Mouse (Mus musculus) c-Kit-negative CD71-positive TER-119-positive erythroid progenitor cells, embryonic 14.5 days (primary cell): ENCODE measurements around the gene Celf1.
A peak's percentile ranks its signal among the peaks of the same experiment; 100 is the strongest.
"Not testable (repeated sequence)": the region's sequence is repeated elsewhere in the genome, so short reads cannot be mapped to it uniquely, and the experiment has no call there.

ENCODE experiments used
- DNase-seq: peaks from one replicate; pipeline ENCODE4 v3.0.0-alpha.2; 2013; ENCODE audit warnings: low read depth, low spot score

Gene Celf1

GRCm38 (mm10) chr2:90940233-90941229 lies at the start of gene Celf1:
Gene Celf1, plus strand, starts transcription at chr2:90940382.
- peak; percentile 77 for DNase-seq

GRCm38 (mm10) chr2:90893673-90894298 lies 46.4 kb upstream of the Celf1 start:
- DNase-seq, result peak; percentile 66

- not testable (repeated sequence) for DNase-seq
These were observed 45.9 kb upstream of the Celf1 start for GRCm38 (mm10) chr2:90894299-90894677.

GRCm38 (mm10) chr2:90903398-90903797 lies 36.8 kb upstream of the Celf1 start:
- no peak for DNase-seq

GRCm38 (mm10) chr2:90904076-90904855 lies 35.9 kb upstream of the Celf1 start, which contains the start of the genes Kbtbd4 and Ndufs3:
Gene Kbtbd4, plus strand, starts transcription at chr2:90904740.
Gene Ndufs3, minus strand, starts transcription at chr2:90904827.
- peak; percentile 84 for DNase-seq

- no peak for DNase-seq
These were observed 35.3 kb upstream of the Celf1 start for GRCm38 (mm10) chr2:90904856-90905224.

GRCm38 (mm10) chr2:90906721-90907120 lies 33.5 kb upstream of the Celf1 start:
- DNase-seq, result no peak

- no peak for DNase-seq
These were observed 29.3 kb upstream of the Celf1 start for GRCm38 (mm10) chr2:90910861-90911260.

GRCm38 (mm10) chr2:90911668-90912067 lies 28.5 kb upstream of the Celf1 start:
- DNase-seq, result no peak

GRCm38 (mm10) chr2:90913671-90914070 lies 26.5 kb upstream of the Celf1 start:
- no peak for DNase-seq

GRCm38 (mm10) chr2:90915516-90915915 lies 24.7 kb upstream of the Celf1 start:
- no peak for DNase-seq

GRCm38 (mm10) chr2:90916560-90917232 lies 23.5 kb upstream of the Celf1 start:
- no peak for DNase-seq

GRCm38 (mm10) chr2:90917233-90917998 lies 22.8 kb upstream of the Celf1 start:
- DNase-seq, result peak; percentile 44

- DNase-seq, result no peak
These were observed 22.0 kb upstream of the Celf1 start for GRCm38 (mm10) chr2:90917999-90918698.

- no peak for DNase-seq
These were observed 19.0 kb upstream of the Celf1 start for GRCm38 (mm10) chr2:90921178-90921577.

- DNase-seq, result no peak
These were observed 17.5 kb upstream of the Celf1 start for GRCm38 (mm10) chr2:90922636-90923035.

GRCm38 (mm10) chr2:90928566-90928965 lies 11.6 kb upstream of the Celf1 start:
- DNase-seq, result no peak

- no peak for DNase-seq
These were observed 8.4 kb upstream of the Celf1 start for GRCm38 (mm10) chr2:90931829-90932228.

- DNase-seq, result no peak
These were observed 7.9 kb upstream of the Celf1 start for GRCm38 (mm10) chr2:90932273-90932672.

- DNase-seq, result no peak
These were observed 1.8 kb upstream of the Celf1 start for GRCm38 (mm10) chr2:90938362-90938761.
